Mouse (Mus musculus) limb, embryonic 14.5 days (tissue): Measurements from ENCODE around the gene Sh3pxd2a. TPM values are rescaled to one million over a fixed set of nuclear protein-coding genes. Genes with fewer than 3 reads are reported as not detected.

Experiments
- ATAC-seq: fragments of 200-750 bp; cut with Nextera tagmentation; 2 replicates; pipeline ENCODE4 v1.8.0; 2017; ENCODE audit warnings: low read depth, moderate number of reproducible peaks, moderate TSS enrichment; ENCODE audit not compliant: low FRiP score
- DNase-seq: peaks from one replicate; pipeline ENCODE4 v3.0.0-alpha.2; 2015; ENCODE audit warnings: low spot score
- H3K27ac ChIP-seq: fragments of 300-500 bp; sonication (generic); replicated peaks from 2 replicates; pipeline ENCODE4 v1.5.1; 2014; ENCODE audit warnings: low read depth, mild to moderate bottlenecking, low read length, moderate library complexity, mixed read lengths
- H3K27me3 ChIP-seq: fragments of 300-500 bp; sonication (generic); 2 replicates; pipeline ENCODE4 v1.6.1; 2014; ENCODE audit warnings: low read length, mixed read lengths; ENCODE audit not compliant: control insufficient read depth, insufficient read depth
- H3K36me3 ChIP-seq: fragments of 300-500 bp; sonication (generic); 2 replicates; pipeline ENCODE4 v1.6.1; 2014; ENCODE audit warnings: mild to moderate bottlenecking, low read length, moderate library complexity, mixed read lengths; ENCODE audit not compliant: control insufficient read depth, insufficient read depth
- H3K4me1 ChIP-seq: fragments of 300-500 bp; sonication (generic); 2 replicates; pipeline ENCODE4 v1.6.1; 2014; ENCODE audit warnings: antibody characterized with exemption, low read length, mixed read lengths; ENCODE audit not compliant: control insufficient read depth, insufficient read depth
- H3K4me2 ChIP-seq: fragments of 300-500 bp; sonication (generic); replicated peaks from 2 replicates; pipeline ENCODE4 v1.6.1; 2014; ENCODE audit warnings: low read depth, mild to moderate bottlenecking, low read length, moderate library complexity; ENCODE audit not compliant: severe bottlenecking
- H3K4me3 ChIP-seq: fragments of 300-500 bp; sonication (generic); replicated peaks from 2 replicates; pipeline ENCODE4 v1.5.1; 2014; ENCODE audit warnings: low read length
- H3K9ac ChIP-seq: fragments of 300-500 bp; sonication (generic); 2 replicates; pipeline ENCODE4 v1.6.1; 2014; ENCODE audit warnings: mild to moderate bottlenecking, low read depth, low read length, moderate library complexity; ENCODE audit not compliant: severe bottlenecking
- H3K9me3 ChIP-seq: fragments of 300-500 bp; sonication (generic); 2 replicates; pipeline ENCODE4 v1.6.1; 2016; ENCODE audit warnings: low read length; ENCODE audit not compliant: control insufficient read depth
- POLR2A ChIP-seq: fragments of 200-500 bp; IDR thresholded peaks from 2 replicates; pipeline ENCODE4 v1.8.0; 2012; ENCODE audit warnings: inconsistent platforms, mild to moderate bottlenecking, moderate library complexity, borderline replicate concordance; ENCODE audit not compliant: insufficient read depth, insufficient read length; ENCODE audit errors: extremely low read depth
- WGBS: fragments of 180-500 bp; shearing (Covaris S2); extraction: QIAGEN DNeasy Blood & Tissue Kit; methylation state at CpG from one replicate; pipeline ENCODE4 v1.1.7; 2014; 5-methylcytosine and 5-hydroxymethylcytosine counted together
- polyA plus RNA-seq, 2 experiments: library from polyadenylated mRNA; depleted of rRNA in 1 of 2; stranded (reverse) in 1 of 2; unstranded in 1 of 2; fragments of >200 nt; fragmentation: Nextera tagmentation in 1 of 2; extraction: Ambion mirVana in 1 of 2; gene quantifications; 2 replicates each; pipeline versions ENCODE4 v1.2.1 to v1.2.3; 2012 to 2014

Gene Sh3pxd2a
- polyA plus RNA-seq, 2 experiments = 17.1 to 61.7 TPM

- no peak for TF ChIP-seq POLR2A
- no peak for ATAC-seq
- H3K4me2 ChIP-seq = no peak overlapping the region
- H3K9ac ChIP-seq = no peak overlapping the region
- H3K4me3 ChIP-seq = no peak overlapping the region
- DNase-seq = no peak
- H3K4me1 ChIP-seq = peaks cover 2% of the 10 kb centered on the region; the same call in 1 of the 2 replicates
- no peaks in the 10 kb centered on the region for H3K9me3 ChIP-seq
- no peak overlapping the region for H3K27ac ChIP-seq
- H3K27me3 ChIP-seq = no peaks in the 10 kb centered on the region
- 82% methylated on average over 4 of the region's 4 CpGs for WGBS
- no peaks in the 10 kb centered on the region for H3K36me3 ChIP-seq
These were observed 222.0 kb downstream of the Sh3pxd2a start for GRCm38 (mm10) chr19:47242227-47242626.

- H3K4me1 ChIP-seq = peaks cover 2% of the 10 kb centered on the region; the same call in 1 of the 2 replicates
- H3K27me3 ChIP-seq = no peaks in the 10 kb centered on the region
- no peaks in the 10 kb centered on the region for H3K36me3 ChIP-seq
- DNase-seq (no peak), ATAC-seq (no peak)
- no peak for TF ChIP-seq POLR2A
- no peaks in the 10 kb centered on the region for H3K9me3 ChIP-seq
- no peak overlapping the region for H3K9ac ChIP-seq
- H3K27ac ChIP-seq = no peak overlapping the region
- H3K4me3 ChIP-seq = peak overlapping the region; percentile 32
- peak overlapping the region; percentile 49; the same call in 1 of the 2 replicates for H3K4me2 ChIP-seq
- 61% methylated on average over 7 of the region's 7 CpGs for WGBS
These were observed 223.2 kb downstream of the Sh3pxd2a start for GRCm38 (mm10) chr19:47240957-47241356.

- H3K4me2 ChIP-seq = peak overlapping the region; percentile 49
- peaks cover 2% of the 10 kb centered on the region; the same call in 1 of the 2 replicates for H3K4me1 ChIP-seq
- H3K27ac ChIP-seq = no peak overlapping the region
- H3K9me3 ChIP-seq = no peaks in the 10 kb centered on the region
- WGBS = 32% methylated on average over 12 of the region's 12 CpGs
- ATAC-seq (peak; percentile 77), DNase-seq (peak; percentile 76)
- H3K36me3 ChIP-seq = no peaks in the 10 kb centered on the region
- no peak for TF ChIP-seq POLR2A
- no peaks in the 10 kb centered on the region for H3K27me3 ChIP-seq
- 0 out of 2 replicates have a peak overlapping the region, but pooled peaks have one; percentile 25 for H3K9ac ChIP-seq
- peak overlapping the region; percentile 32 for H3K4me3 ChIP-seq
These were observed 224.1 kb downstream of the Sh3pxd2a start for GRCm38 (mm10) chr19:47240076-47240475.

GRCm38 (mm10) chr19:47233087-47233486 is 231.1 kb downstream of the Sh3pxd2a start:
- ATAC-seq = no peak
- no peak overlapping the region for H3K4me3 ChIP-seq
- 95% methylated on average over 3 of the region's 3 CpGs for WGBS

GRCm38 (mm10) chr19:47232077-47232865 is 231.9 kb downstream of the Sh3pxd2a start:
- no peak overlapping the region for H3K4me3 ChIP-seq

More at GRCm38 (mm10) chr19:47233087-47233486, 231.1 kb downstream of the Sh3pxd2a start:
- DNase-seq = no peak
- H3K27me3 ChIP-seq = no peaks in the 10 kb centered on the region
- H3K4me1 ChIP-seq = peaks cover 9% of the 10 kb centered on the region
- H3K4me2 ChIP-seq = no peak overlapping the region
- no peaks in the 10 kb centered on the region for H3K36me3 ChIP-seq
- no peak overlapping the region for H3K27ac ChIP-seq
- H3K9me3 ChIP-seq = no peaks in the 10 kb centered on the region
- TF ChIP-seq POLR2A = no peak
- no peak overlapping the region for H3K9ac ChIP-seq

More at GRCm38 (mm10) chr19:47232077-47232865, 231.9 kb downstream of the Sh3pxd2a start:
- no peaks in the 10 kb centered on the region for H3K9me3 ChIP-seq
- no peak for DNase-seq
- ATAC-seq = no peak
- H3K27me3 ChIP-seq = no peaks in the 10 kb centered on the region
- H3K4me1 ChIP-seq = peaks cover 9% of the 10 kb centered on the region
- no peaks in the 10 kb centered on the region for H3K36me3 ChIP-seq
- no peak for TF ChIP-seq POLR2A
- no peak overlapping the region for H3K9ac ChIP-seq
- no peak overlapping the region for H3K4me2 ChIP-seq
- no peak overlapping the region for H3K27ac ChIP-seq
- WGBS = 81% methylated on average over 5 of the region's 5 CpGs
